Mouse (Mus musculus) embryo, embryonic 10.5 days (tissue): ENCODE results near the gene A730046J19Rik.
A peak's percentile ranks its signal among the peaks of the same experiment; 100 is the strongest.

Source experiments
- DNase-seq: peaks from one replicate; pipeline ENCODE4 v3.0.0-alpha.2; 2015; ENCODE audit warnings: low spot score

The A730046J19Rik gene

DNA sequence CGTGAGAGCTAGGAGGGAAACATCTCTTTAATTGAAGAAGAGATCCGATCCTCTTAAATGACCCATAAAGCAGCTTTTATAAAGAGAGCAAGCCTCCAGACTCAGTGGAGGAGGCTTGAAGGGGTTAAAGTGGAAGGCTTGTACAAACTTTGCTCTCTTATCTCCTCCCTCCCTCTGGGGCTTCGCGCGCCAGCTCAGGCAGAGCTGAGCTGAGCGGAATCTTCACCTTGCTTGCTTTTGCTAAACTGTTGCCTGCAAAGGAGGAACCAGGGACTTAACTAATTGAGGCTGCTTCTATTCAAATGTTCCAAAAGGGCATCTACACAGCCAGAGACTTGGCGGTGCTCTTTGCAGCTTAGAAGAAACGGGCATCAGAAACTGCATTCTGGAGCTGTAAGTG is at the start of gene A730046J19Rik:
Gene A730046J19Rik, plus strand, starts transcription at position 173 of the 400 bp plus-strand sequence.
- DNase-seq, result peak; percentile 2

DNA sequence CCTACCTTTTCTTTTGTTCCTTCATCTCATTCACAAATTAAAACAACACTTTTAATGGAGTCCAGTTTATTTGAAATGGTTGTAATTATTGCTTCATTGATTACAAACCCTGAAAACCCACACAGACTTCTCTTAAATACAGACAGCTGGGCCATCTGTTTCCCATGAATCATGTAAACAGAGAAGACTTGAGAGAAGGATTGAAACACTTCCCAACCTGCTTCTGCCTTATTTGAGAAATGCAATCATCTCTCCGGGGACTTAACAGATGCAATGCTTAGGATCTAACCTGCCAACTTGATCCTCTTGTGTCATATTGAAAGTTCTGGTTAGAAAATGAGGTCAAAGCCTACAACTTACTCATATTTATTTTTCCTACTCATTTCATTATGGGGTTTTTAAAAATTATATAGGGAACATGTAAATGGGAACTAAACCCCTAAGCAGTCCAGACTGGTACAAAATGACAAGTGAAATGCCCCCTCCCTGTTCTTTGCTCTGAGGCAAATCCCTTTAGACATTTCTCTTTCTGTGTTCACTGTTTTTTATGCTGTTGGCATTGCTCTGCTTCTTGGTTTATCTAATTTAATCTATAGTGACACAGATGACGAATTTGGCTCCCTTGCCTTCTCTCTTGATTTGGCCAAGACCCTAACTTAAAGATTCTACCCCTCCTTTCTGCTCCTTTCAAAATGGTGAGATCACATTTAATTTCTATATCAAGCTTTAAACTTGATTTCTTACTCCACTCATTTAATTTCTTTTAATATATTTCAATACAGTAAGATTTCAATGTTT is 48.7 kb upstream of the A730046J19Rik start:
- peak; percentile 39 for DNase-seq

DNA sequence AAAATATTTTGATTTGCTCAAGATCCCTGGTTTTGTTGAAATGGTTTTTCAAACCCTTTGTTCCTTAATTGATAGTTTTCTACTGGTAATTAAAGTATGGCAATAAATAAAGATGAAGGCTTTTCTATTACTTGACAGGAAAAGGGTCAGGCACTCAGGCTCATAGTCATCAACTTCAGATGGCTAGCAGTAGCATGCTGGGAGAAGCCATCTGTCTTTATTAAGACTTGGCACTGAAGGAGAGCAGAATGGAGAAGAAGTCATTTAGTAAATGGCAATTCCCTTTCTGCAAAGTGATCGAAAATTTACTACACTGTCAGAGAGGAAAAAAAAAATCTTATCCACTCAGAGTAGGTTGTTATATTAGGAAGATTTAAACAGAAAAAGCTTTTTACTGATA is 17.2 kb upstream of the A730046J19Rik start:
- DNase-seq, result no peak

DNA sequence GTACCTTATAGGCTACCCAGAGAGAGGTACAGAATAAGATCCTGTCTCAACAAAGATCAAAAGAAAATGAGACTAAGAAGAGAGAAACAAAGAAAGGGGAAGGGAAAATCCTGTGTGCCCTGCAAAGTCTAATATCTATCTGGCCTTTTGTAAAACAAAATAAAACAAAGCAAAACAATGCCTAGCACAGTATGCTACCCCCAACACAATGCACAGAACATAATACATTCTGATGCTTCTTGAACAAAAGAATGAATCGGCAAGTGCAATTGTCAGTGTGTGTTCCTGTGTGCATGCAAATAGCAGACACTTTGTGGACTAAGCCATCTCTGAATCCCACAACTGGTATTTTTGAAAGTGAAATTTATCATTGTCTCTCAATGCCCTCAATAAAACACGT is 3.5 kb upstream of the A730046J19Rik start:
- no peak for DNase-seq

DNA sequence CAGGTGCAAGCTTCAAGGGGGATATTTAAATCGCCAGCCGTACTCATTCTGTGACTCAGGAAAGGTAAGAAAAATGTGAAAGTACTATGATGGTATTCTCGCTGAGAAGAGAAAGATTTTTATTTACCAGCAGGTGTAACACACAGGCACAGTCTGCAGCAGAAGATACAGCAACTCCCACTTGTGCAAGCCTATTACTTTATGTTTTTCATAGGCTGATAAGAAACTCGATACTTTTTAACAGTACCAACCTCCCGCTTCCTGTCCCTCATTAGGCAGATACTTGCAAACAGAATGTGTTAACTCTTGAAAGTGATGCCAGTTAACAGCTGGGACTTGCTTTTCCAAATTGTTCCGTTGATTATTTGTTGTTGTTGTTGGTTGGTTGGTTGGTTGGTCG is 616 bp downstream of the A730046J19Rik start:
- DNase-seq, result no peak

DNA sequence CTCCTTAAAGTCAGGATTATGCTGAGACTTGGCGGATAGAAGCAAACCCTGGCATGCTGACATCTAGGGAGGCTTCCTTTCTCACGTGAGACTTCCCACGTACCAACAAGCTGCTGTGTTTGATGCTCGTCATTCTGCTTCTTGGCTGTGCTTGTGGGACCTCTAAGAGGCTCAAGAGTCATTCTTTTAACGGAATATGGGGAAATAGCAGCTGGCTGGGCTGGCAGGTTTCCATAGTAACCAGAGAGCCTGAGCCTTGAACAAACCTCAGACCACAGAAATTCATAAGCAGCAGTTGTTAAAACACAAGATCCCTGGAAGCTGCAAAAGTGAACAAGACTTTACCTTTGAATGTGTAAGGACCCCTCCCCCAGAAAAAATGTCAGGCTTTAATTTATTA is 9.4 kb downstream of the A730046J19Rik start:
- DNase-seq, result no peak
